Mouse (Mus musculus) spleen, postnatal 14 days (tissue): ENCODE results near the gene Zfp949.
"Not testable (repeated sequence)": the region's sequence is repeated elsewhere in the genome, so short reads cannot be mapped to it uniquely, and the experiment has no call there.

Experiments
- DNase-seq, 2 experiments: peaks; one replicate each; pipeline ENCODE4 v3.0.0; 2021 to 2022; ENCODE audit warnings: low spot score in 2 of 2

Zfp949 gene

DNA sequence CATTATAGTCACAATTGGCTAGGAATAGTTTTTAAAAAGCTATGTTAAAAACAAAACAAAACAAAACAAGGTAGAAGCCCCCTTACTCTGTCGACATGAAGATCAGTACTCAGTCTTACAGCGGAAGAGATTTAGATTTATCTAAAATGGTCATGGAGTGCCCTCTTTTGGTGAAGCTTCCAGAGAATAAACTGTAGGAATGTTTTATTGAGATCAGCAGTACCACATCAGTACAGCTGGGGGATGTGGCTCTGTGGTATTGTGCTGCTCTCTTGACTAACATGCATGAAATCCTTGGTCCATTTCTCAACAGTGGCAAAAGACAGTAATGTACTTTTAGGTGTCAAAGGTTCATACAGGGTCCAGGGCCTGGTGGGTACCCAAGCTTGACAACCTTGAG is 5.0 kb upstream of the Zfp949 start:
- DNase-seq, result no peak

DNA sequence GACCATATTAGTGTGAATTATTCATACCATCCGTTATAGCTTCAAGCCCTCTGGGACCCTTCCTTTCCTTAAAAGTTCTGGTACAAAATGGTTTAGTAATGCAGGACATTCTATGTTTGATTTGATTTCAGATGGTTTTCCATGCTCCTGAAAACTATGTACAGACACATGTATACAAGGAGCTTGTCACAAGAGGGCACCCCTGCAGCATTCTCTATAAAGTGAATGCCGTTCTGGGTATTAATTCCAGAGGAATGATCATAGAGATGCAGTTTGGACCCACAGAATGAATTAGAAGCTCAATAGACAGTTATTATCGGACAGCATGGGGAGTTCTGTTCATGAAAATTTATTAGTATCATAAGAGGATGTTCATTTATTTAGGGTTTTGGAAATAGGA is 2.3 kb upstream of the Zfp949 start:
- DNase-seq, result no peak

DNA sequence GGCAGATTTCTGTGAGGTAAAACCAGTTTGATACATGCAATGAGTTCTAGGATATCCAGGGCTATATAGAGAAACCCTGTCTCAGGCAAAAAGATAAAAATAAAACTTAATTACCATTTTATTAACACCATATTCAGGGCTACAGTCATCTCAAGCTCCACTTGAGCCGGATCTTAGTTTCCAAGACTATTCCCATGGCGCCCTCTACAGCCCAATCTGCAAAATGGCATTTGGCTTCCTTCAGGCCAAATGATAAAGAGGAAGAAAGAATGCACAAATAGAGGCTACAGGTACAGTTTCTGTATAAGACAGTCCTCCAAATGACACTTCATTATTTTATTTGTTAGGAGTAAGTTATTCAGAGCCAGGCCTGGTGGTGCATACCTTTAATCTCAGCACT is 1.7 kb upstream of the Zfp949 start:
- peak in 1 of 2 experiments; percentile 61 for DNase-seq

DNA sequence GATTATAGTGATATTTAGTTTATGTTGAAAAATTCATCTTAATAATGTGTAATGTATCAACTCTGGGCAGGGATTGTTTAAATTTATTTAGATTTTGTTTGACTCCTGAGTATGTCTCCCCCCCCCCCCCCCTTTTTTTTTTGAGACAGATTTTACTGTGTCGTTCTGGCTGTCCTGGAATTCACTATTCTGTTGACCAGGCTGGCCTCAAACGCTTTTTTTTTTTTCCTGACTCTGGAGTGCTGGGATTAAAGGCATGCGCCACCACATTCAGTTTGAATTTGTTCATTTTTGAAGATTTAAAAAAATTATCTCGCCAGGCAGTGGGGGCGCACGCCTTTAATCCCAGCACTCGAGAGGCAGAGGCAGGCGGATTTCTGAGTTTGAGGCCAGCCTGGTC is 1.2 kb upstream of the Zfp949 start:
- DNase-seq, result no peak

DNA sequence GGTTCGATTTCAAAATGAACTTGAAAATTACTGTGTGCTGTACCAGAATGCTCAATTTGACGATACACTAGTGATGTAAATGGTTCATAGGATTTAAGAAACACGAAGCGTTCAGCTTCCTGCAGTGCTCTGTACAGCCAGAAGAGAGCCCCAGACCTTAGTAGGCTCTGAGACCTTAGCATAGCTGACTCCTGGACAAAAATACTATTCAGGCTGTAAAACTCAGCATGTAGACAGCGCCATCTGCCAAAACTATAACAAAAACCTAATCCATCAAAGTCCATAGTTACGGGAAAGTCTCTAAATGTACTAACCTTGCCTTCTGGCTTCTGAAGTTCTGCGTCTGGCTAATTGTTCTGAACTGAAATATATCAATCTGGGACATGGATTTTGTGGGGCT is 550 bp upstream of the Zfp949 start:
- DNase-seq, result no peak

DNA sequence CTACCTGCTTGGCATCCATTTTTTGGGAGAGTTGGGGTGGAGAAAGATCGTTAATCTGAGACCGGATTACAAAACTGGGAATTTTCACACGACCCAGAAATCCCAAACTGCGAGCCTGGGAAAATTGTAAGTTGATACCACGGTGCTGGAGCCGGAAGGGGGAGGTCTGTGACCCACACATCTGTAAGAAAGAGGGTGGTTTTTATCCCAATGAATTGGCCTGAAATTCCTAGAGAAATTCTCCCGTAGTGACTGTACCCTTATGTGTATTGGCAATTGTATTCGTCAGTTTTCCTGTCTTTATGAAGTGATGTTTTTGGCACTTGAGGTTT is 760 bp downstream of the Zfp949 start:
- DNase-seq, result no peak

DNA sequence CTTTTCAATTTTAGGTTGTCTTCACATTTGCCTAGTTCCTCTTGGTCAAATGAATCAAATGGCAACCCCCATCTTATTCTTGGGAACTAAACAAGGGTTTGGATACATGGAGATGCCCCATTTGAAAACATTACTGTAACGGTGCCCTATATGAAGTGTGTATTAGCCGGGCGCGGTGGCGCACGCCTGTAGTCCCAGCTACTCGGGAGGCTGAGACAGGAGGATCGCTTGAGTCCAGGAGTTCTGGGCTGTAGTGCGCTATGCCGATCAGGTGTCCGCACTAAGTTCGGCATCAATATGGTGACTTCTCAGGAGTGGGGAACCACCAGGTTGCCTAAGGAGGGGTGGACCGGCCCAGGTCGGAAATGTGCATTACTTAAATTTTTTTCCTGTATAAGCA is 5.3 kb downstream of the Zfp949 start:
- no peak for DNase-seq

DNA sequence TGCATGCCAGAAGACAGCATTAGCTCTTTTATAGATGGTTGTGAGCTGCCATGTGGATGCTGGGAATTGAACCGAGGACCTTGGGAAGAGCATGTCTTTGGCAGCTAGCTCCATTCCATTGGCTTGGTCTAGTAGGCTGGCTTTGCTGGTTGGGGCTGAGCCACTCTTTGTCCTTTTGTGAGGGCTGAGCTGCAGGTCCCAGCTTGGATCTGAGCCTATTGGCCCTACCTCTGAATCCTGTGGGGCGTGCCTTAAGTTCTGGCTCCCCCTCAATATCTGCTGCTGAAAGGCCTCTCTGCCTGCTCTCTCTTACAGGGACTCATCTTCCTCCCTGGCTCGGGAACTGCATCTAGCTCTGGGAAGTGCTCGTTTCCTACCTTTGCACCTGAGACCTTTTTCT is 10.3 kb downstream of the Zfp949 start:
- no peak for DNase-seq

DNA sequence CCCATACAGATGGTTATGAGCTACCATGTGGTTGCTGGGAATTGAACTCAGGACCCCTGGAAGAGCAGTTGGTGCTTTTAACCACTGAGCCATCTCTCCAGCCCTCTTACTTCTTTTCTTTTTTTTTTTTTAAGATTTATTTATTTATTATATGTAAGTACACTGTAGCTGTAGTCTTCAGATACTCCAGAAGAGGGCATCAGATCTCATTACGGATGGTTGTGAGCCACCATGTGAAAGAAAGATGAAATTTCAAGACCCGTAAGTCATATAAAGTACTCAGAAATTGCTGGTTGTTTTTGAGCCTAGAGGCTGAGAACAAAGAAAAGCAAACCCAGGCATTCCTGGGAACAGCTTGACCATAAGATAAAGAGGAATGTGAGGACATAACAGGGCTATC is 13.7 kb downstream of the Zfp949 start:
- not testable (repeated sequence) for DNase-seq

DNA sequence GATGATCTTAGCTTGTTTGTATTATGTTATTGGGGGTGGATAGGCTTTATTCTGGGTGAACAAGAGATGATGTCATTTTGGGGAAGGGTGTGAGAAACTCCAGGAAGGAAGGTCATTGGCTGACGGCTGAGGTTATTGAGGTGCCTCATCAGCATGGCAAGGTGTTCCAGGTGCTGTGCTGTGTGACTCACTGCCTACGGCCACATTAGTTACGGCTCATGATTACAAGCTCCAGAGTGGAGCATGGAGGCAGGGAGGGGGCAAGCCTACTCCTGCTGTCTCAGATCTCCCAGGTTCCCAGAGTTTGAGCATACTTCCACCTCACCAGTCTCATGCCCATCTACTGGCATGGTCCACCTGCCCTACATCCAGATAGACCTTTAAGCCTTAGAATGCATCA is 22.7 kb downstream of the Zfp949 start:
- DNase-seq, result not testable (repeated sequence)

DNA sequence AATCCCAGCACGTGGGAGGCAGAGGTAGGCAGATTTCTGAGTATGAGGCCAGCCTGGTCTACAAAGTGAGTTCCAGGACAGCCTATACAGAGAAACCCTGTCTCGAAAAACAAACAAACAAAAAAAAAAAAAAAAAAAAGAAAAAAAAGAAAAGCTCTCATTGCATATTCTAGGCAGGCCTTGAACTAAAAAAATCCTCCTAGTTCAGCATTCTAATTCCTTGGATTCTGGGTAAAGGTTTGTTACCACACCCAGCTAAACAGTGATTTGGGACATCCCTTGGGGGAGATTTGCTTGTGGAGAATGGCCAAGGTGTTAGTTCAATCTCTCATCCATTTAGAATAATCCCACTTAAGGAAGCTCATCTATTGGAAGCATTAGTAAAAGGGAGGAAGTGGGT is 32.8 kb downstream of the Zfp949 start, which contains the start of gene Trim43a:
Gene Trim43a (plus strand): TSS at position 301 of the 400 bp plus-strand sequence.
- DNase-seq, result not testable (repeated sequence)

DNA sequence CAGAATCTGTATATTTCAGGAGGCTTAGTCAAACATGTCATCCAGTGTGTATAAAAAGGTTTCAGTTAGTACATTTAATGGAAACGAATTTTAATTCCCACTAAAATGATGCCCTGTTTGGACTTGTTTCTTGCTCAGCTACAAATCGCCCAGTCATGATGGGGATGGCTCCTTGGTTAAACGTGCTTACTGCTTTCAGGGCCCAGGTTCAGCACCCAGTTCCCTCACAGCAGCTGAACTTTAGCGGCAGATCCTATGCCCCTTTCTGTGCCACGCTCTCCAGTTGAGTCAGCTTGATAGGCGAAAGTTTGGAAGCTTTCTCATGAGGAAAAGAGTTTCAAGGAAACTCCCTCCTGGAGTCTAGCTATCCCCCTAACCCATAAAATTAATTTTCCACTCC is 45.9 kb downstream of the Zfp949 start:
- DNase-seq, result not testable (repeated sequence)

DNA sequence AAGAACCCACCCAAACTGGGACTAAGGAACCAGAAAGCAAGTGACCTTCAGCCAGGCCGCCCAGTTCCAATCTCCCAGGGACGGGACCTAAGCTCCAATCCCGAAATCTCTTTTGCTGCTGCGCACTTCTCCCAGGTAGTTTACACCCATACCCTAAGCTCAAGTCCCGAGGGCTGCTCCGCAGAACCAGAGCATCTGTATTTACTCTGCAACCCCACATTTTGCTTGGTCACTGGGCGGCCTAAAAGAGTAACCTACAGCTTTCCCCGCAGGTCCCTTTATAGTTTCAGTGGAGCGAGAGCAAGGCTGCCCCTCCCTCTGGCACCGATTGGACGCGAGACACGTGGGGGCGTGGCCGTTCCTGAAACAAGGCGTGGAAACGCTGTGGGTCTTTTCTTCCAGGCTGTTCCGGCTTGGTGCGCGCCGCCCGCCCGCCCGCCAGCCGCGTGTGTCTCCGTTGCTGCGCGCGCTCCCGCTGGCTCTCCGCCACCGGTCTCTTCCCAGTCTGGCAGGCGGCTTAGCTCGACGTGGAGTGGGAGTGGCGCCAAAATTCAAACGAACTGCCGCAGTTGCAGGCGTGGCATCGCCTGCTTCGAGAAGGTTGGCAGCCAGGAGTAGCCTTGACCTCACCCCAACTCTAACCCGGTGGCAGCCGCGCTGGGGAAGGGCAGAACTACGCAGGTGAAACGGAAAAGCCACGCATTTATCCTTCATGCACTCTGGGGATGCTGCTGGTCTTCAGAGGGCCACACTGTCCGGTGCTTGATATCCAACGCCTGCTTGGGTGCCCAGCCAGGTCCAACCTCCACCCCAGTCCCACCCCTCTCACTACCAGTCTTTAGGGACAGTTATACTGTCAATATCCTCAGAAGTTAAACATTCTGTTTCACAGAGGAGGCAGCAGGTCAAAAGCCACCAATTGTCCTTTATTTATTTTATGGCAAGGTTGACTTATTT is 51.7 kb downstream of the Zfp949 start:
- DNase-seq, result peak; percentile 93 to 94
